Mouse (Mus musculus): ENCODE data around the gene Fam199x. TPM values are rescaled to one million over a fixed set of nuclear protein-coding genes. Genes with fewer than 3 reads are reported as not detected.

Fam199x gene
- 5.6 and 5.7 TPM in 2 replicates for polyA plus RNA-seq (2015; fragmentation: Nextera tagmentation; extraction: Ambion mirVana)

DNA sequence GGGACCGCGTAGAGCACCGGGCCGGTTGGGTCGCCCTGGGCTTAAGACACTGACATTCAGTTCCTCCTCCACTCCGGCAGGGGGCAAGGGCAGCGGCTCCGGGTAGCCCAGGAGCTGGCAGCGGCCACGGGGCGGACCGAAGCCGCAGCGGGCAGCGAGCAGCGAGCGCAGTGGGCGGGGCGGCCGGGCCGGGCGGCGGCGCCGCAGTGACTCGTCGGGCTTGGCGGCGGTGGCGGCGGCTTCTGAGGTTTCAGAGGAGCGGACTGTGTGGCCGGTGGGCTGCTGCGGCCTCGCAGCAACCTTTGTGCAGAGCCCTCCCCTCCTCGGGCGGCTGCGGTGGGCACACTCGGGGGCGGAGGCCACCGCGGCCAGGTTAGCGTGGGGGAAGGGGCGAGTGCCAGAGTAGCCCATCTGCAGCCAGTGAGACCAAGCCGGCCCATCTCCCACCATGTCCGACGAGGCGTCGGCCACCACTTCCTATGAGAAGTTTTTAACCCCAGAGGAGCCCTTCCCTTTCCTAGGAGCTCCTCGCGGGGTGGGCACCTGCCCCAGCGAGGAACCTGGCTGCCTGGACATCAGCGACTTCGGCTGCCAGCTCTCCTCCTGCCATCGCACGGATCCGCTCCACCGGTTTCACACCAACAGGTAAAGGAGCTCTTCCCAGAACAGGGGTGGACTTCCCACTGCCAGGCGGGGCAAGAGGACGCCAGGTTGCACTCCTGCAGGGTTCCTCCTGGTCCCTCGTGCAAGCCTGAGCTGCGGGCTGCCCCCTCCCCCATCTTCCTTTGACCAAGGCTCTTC lies at the start of gene Fam199x:
Fam199x (plus strand) TSS at position 170 of the 801 bp plus-strand sequence.
- Histone ChIP-seq H3K36me3 (no peaks in the 10 kb centered on the region), H3K27ac (replicated peaks) (no peak within 1 kb of the TSS), H3K9ac (peak within 1 kb of the TSS; percentile 51), H3K9me3 (replicated peaks) (no peaks in the 10 kb centered on the region), H3K27me3 (no peaks in the 10 kb centered on the region; the same call in 1 of the 2 replicates), H3K4me1 (no peaks in the 10 kb centered on the region), H3K4me2 (replicated peaks) (peak within 1 kb of the TSS; percentile 60), H3K4me3 (replicated peaks) (peak within 1 kb of the TSS; percentile 65)
- peak; percentile 92 for ATAC-seq (ENCODE audit: insufficient number of reproducible peaks, low FRiP score, low TSS enrichment, low read depth)
- WGBS: 22% methylated on average over 41 of the region's 62 CpGs

DNA sequence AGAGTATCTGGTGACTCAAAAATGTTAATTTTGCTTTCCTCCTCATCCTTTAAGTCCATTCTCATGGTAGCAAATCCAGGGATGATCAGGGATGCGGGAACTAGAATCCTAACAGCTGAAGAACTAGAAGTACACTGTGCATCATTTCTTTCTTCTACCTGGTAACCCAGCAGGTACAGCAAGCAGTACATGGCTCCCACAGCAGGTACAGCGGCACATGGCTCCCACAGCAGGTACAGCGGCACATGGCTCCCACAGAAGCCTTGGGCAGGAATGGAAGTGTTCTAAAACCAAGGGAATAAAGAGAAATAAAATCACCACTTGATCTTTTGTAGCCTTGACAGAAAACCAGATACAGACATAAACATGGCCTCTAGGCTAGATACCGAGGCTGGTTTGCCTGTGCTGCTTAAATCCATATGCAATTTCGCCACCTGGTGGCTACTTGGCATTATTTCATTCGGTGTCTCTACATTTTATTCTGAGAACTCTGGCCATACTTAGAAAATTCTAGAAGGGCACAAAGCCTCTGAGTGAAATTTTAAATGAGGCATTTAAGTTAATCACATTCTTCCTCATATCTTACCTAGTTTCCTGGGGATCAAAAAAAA lies 34.2 kb upstream of the Fam199x start:
- Histone ChIP-seq H3K27me3 (no peaks in the 10 kb centered on the region), H3K9me3 (replicated peaks) (no peaks in the 10 kb centered on the region), H3K4me2 (replicated peaks) (no peak overlapping the region), H3K27ac (replicated peaks) (no peak overlapping the region), H3K4me3 (replicated peaks) (no peak overlapping the region), H3K36me3 (no peaks in the 10 kb centered on the region), H3K9ac (no peak overlapping the region), H3K4me1 (no peaks in the 10 kb centered on the region)
- no peak for ATAC-seq (ENCODE audit: insufficient number of reproducible peaks, low FRiP score, low TSS enrichment, low read depth)
- 55% methylated on average over 6 of the region's 6 CpGs for WGBS

DNA sequence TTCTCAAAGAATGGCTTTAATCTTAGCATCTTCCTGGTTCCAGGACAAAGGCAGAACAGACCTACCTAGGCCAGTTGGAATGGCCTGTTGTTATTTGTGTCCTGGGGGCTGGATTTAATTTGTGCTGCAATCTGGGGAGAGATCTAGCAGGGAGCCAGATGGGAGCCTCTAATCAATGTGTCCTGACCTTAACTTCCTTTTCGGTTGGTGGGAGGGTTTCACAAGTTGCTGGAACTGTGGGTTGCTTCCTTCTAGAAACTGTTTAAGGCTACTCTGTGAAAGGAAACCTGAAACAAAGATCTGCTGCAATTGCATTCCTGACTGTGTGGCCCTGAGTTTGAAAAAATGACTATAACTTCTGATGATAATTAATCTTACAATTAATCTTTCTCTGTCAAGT lies 31.7 kb upstream of the Fam199x start:
- WGBS: 31% methylated on average over 1 of the region's 1 CpGs
- Histone ChIP-seq H3K27ac (replicated peaks) (no peak overlapping the region), H3K9me3 (replicated peaks) (no peaks in the 10 kb centered on the region), H3K9ac (no peak overlapping the region), H3K4me2 (replicated peaks) (no peak overlapping the region), H3K27me3 (no peaks in the 10 kb centered on the region), H3K4me3 (replicated peaks) (no peak overlapping the region), H3K4me1 (no peaks in the 10 kb centered on the region), H3K36me3 (no peaks in the 10 kb centered on the region)
- ATAC-seq (ENCODE audit: insufficient number of reproducible peaks, low FRiP score, low TSS enrichment, low read depth): no peak

GRCm38 (mm10) chrX:137019310-137019709 lies 30.1 kb upstream of the Fam199x start:
- H3K9me3 ChIP-seq (replicated peaks): no peaks in the 10 kb centered on the region
- H3K27ac ChIP-seq (replicated peaks): no peak overlapping the region
- H3K4me3 ChIP-seq (replicated peaks): no peak overlapping the region
- 12% methylated on average over 1 of the region's 1 CpGs for WGBS
- no peaks in the 10 kb centered on the region for H3K36me3 ChIP-seq
- no peak for ATAC-seq (ENCODE audit: insufficient number of reproducible peaks, low FRiP score, low TSS enrichment, low read depth)
- H3K27me3 ChIP-seq: no peaks in the 10 kb centered on the region
- no peak overlapping the region for H3K9ac ChIP-seq
- H3K4me1 ChIP-seq: no peaks in the 10 kb centered on the region
- no peak overlapping the region for H3K4me2 ChIP-seq (replicated peaks)

GRCm38 (mm10) chrX:137030916-137031315 lies 18.5 kb upstream of the Fam199x start:
- ATAC-seq (ENCODE audit: insufficient number of reproducible peaks, low FRiP score, low TSS enrichment, low read depth): no peak
- Histone ChIP-seq H3K9ac (no peak overlapping the region), H3K27me3 (no peaks in the 10 kb centered on the region), H3K4me2 (replicated peaks) (no peak overlapping the region), H3K4me3 (replicated peaks) (no peak overlapping the region), H3K4me1 (no peaks in the 10 kb centered on the region), H3K27ac (replicated peaks) (no peak overlapping the region), H3K36me3 (0 out of 2 replicates have a peak, but pooled peaks cover 3% of the 10 kb centered on the region), H3K9me3 (replicated peaks) (no peaks in the 10 kb centered on the region)
- WGBS: 92% methylated on average over 8 of the region's 8 CpGs

DNA sequence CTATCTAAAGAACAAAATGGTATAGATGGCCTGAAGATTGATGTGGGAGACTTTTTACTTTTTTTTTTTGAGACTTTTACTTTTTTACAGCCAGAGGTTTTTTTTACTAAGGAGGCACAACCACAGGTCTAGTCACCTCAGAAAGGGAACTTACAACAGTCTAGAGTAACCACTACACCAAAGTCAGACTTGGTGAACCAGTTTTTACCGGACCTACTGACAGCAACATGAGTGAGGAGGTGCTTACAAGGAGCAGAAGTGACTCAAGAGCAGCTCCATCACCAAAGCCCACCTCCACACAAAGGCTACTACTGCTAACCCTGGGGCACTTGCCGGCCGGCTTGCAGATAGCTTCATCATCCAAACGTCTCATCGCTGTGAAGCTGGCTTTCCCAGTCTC lies 17.7 kb upstream of the Fam199x start:
- Histone ChIP-seq H3K27me3 (no peaks in the 10 kb centered on the region), H3K4me3 (replicated peaks) (no peak overlapping the region), H3K9me3 (replicated peaks) (no peaks in the 10 kb centered on the region), H3K4me1 (no peaks in the 10 kb centered on the region), H3K36me3 (0 out of 2 replicates have a peak, but pooled peaks cover 3% of the 10 kb centered on the region), H3K4me2 (replicated peaks) (no peak overlapping the region), H3K9ac (no peak overlapping the region), H3K27ac (replicated peaks) (no peak overlapping the region)
- ATAC-seq (ENCODE audit: insufficient number of reproducible peaks, low FRiP score, low TSS enrichment, low read depth): no peak
- 89% methylated on average over 5 of the region's 5 CpGs for WGBS

GRCm38 (mm10) chrX:137034322-137034721 lies 15.1 kb upstream of the Fam199x start:
- Histone ChIP-seq H3K27me3 (no peaks in the 10 kb centered on the region), H3K36me3 (no peaks in the 10 kb centered on the region), H3K27ac (replicated peaks) (no peak overlapping the region), H3K4me2 (replicated peaks) (no peak overlapping the region), H3K9me3 (replicated peaks) (no peaks in the 10 kb centered on the region), H3K4me1 (no peaks in the 10 kb centered on the region), H3K9ac (no peak overlapping the region), H3K4me3 (replicated peaks) (no peak overlapping the region)
- WGBS: 59% methylated on average over 4 of the region's 4 CpGs
- no peak for ATAC-seq (ENCODE audit: insufficient number of reproducible peaks, low FRiP score, low TSS enrichment, low read depth)

DNA sequence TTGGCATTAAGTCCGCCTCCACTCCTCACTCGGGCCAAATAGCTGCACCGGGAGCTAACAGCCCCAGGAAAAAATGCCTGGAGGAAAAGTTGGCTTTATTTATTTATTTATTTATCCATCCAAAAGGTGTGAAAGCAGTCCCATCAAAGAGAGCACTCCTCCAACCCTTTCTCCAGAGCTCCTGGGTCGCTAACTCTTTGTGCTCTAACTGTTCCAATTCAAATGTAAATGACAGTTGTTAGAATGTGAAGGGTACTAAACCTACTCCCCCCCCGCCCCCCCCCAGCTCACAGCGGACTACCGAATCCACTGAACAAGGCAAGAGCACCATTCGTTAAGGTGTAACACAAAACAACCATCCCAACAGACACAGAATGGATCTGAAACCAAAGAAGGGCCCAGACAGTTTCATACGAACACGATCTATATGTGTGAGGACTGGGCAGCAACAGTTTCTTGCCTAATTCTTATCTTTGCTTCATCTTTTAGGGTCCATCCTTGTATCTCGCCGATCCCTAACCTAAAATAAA lies 11.9 kb upstream of the Fam199x start:
- Histone ChIP-seq H3K9me3 (replicated peaks) (no peaks in the 10 kb centered on the region), H3K4me1 (no peaks in the 10 kb centered on the region), H3K36me3 (no peaks in the 10 kb centered on the region), H3K9ac (peak overlapping the region; percentile 40), H3K4me2 (replicated peaks) (peak overlapping the region; percentile 56), H3K4me3 (replicated peaks) (peak overlapping the region; percentile 54), H3K27me3 (no peaks in the 10 kb centered on the region), H3K27ac (replicated peaks) (peak overlapping the region; percentile 90; the same call in 1 of the 2 replicates)
- 18% methylated on average over 12 of the region's 12 CpGs for WGBS
- ATAC-seq (ENCODE audit: insufficient number of reproducible peaks, low FRiP score, low TSS enrichment, low read depth): no peak; the same call in 1 of the 2 replicates

GRCm38 (mm10) chrX:137038000-137038483 lies 11.4 kb upstream of the Fam199x start, which contains the start of gene Slc25a53:
TSS of gene Slc25a53 (minus strand) at chrX:137038302.
- H3K4me1 ChIP-seq: no peaks in the 10 kb centered on the region
- H3K4me3 ChIP-seq (replicated peaks): peak within 1 kb of the TSS; percentile 54
- no peaks in the 10 kb centered on the region for H3K36me3 ChIP-seq
- H3K9me3 ChIP-seq (replicated peaks): no peaks in the 10 kb centered on the region
- peak within 1 kb of the TSS; percentile 40 for H3K9ac ChIP-seq
- peak within 1 kb of the TSS; percentile 90 for H3K27ac ChIP-seq (replicated peaks)
- ATAC-seq (ENCODE audit: insufficient number of reproducible peaks, low FRiP score, low TSS enrichment, low read depth): peak; percentile 90
- 35% methylated on average over 31 of the region's 31 CpGs for WGBS
- H3K4me2 ChIP-seq (replicated peaks): peak within 1 kb of the TSS; percentile 56
- no peaks in the 10 kb centered on the region for H3K27me3 ChIP-seq

GRCm38 (mm10) chrX:137038502-137038901 lies 10.9 kb upstream of the Fam199x start:
- H3K9me3 ChIP-seq (replicated peaks): no peaks in the 10 kb centered on the region
- H3K27ac ChIP-seq (replicated peaks): no peak overlapping the region; the same call in 1 of the 2 replicates
- peak overlapping the region; percentile 54 for H3K4me3 ChIP-seq (replicated peaks)
- H3K36me3 ChIP-seq: no peaks in the 10 kb centered on the region
- H3K9ac ChIP-seq: no peak overlapping the region
- 56% methylated on average over 7 of the region's 7 CpGs for WGBS
- no peak for ATAC-seq (ENCODE audit: insufficient number of reproducible peaks, low FRiP score, low TSS enrichment, low read depth)
- no peaks in the 10 kb centered on the region for H3K27me3 ChIP-seq
- H3K4me2 ChIP-seq (replicated peaks): peak overlapping the region; percentile 41
- H3K4me1 ChIP-seq: no peaks in the 10 kb centered on the region

DNA sequence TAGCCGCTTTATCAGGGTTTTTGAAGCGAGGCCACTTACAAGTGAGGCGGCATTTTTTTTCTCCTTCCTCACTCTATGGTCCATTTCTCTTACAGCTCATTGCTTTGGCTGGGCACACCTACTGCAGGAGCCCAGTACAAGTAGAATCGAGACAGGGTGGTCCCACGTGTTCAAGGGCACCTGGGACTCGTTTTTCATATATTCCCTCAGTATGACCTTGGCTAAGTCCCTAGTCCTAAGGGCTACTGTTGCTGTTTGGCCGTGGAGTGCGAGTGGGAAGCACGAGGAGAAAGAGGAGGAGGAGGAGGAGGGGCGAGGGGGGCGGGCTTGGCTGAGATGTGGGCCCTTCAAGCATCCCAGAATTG lies 352 bp upstream of the Fam199x start:
- Histone ChIP-seq H3K36me3 (no peaks in the 10 kb centered on the region), H3K4me2 (replicated peaks) (peak overlapping the region; percentile 60), H3K9me3 (replicated peaks) (no peaks in the 10 kb centered on the region), H3K4me1 (no peaks in the 10 kb centered on the region), H3K4me3 (replicated peaks) (peak overlapping the region; percentile 65), H3K9ac (no peak overlapping the region), H3K27me3 (no peaks in the 10 kb centered on the region; the same call in 1 of the 2 replicates), H3K27ac (replicated peaks) (no peak overlapping the region)
- 20% methylated on average over 9 of the region's 11 CpGs for WGBS
- ATAC-seq (ENCODE audit: insufficient number of reproducible peaks, low FRiP score, low TSS enrichment, low read depth): no peak

Data from embryonic facial prominence, embryonic 15.5 days (tissue).